Mouse (Mus musculus) gonadal fat pad, adult 2 months (tissue): ENCODE data around the gene Xrcc5. TPM values are rescaled to one million over a fixed set of nuclear protein-coding genes. Genes with fewer than 3 reads are reported as not detected.

Experiments used
- DNase-seq: peaks from one replicate; pipeline ENCODE4 v3.0.0-alpha.2; 2012; ENCODE audit warnings: low read depth
- polyA plus RNA-seq: library from polyadenylated mRNA; depleted of rRNA; stranded (reverse); fragments of >200 nt; gene quantifications from 2 replicates; pipeline ENCODE4 v1.2.3, GENCODE M21; 2012

The Xrcc5 gene
- polyA plus RNA-seq, 1 experiment, result 4.5 TPM

GRCm38 (mm10) chr1:72315447-72315846 lies 8.2 kb downstream of the Xrcc5 start:
- DNase-seq, result no peak

GRCm38 (mm10) chr1:72316409-72316808 lies 9.2 kb downstream of the Xrcc5 start:
- no peak for DNase-seq

- no peak for DNase-seq
These were observed 9.7 kb downstream of the Xrcc5 start for GRCm38 (mm10) chr1:72316901-72317300.

GRCm38 (mm10) chr1:72320759-72321158 lies 13.5 kb downstream of the Xrcc5 start:
- no peak for DNase-seq

GRCm38 (mm10) chr1:72323248-72323647 lies 16.0 kb downstream of the Xrcc5 start:
- no peak for DNase-seq

GRCm38 (mm10) chr1:72326162-72326821 lies 19.1 kb downstream of the Xrcc5 start:
- no peak for DNase-seq

GRCm38 (mm10) chr1:72334807-72335206 lies 27.6 kb downstream of the Xrcc5 start:
- peak; percentile 52 for DNase-seq

- no peak for DNase-seq
These were observed 29.6 kb downstream of the Xrcc5 start for GRCm38 (mm10) chr1:72336780-72337179.

GRCm38 (mm10) chr1:72338341-72338740 lies 31.1 kb downstream of the Xrcc5 start:
- DNase-seq, result no peak

- DNase-seq, result no peak
These were observed 40.7 kb downstream of the Xrcc5 start for GRCm38 (mm10) chr1:72347873-72348272.

- DNase-seq, result no peak
These were observed 47.6 kb downstream of the Xrcc5 start for GRCm38 (mm10) chr1:72354856-72355255.

- DNase-seq, result no peak
These were observed 51.0 kb downstream of the Xrcc5 start for GRCm38 (mm10) chr1:72358216-72358615.

- DNase-seq, result no peak
These were observed 52.2 kb downstream of the Xrcc5 start for GRCm38 (mm10) chr1:72359462-72359861.

- no peak for DNase-seq
These were observed 53.6 kb downstream of the Xrcc5 start for GRCm38 (mm10) chr1:72360809-72361208.

GRCm38 (mm10) chr1:72364661-72365060 lies 57.4 kb downstream of the Xrcc5 start:
- DNase-seq, result no peak

- no peak for DNase-seq
These were observed 65.3 kb downstream of the Xrcc5 start for GRCm38 (mm10) chr1:72372512-72372911.

- no peak for DNase-seq
These were observed 65.7 kb downstream of the Xrcc5 start for GRCm38 (mm10) chr1:72372913-72373312.

GRCm38 (mm10) chr1:72373648-72374047 lies 66.4 kb downstream of the Xrcc5 start:
- DNase-seq, result no peak

GRCm38 (mm10) chr1:72374049-72374448 lies 66.8 kb downstream of the Xrcc5 start:
- no peak for DNase-seq

GRCm38 (mm10) chr1:72378151-72378550 lies 70.9 kb downstream of the Xrcc5 start:
- no peak for DNase-seq

GRCm38 (mm10) chr1:72379752-72380353 lies 72.6 kb downstream of the Xrcc5 start:
- peak; percentile 51 for DNase-seq

GRCm38 (mm10) chr1:72380544-72380943 lies 73.3 kb downstream of the Xrcc5 start:
- no peak for DNase-seq

- DNase-seq, result peak; percentile 31
These were observed 75.8 kb downstream of the Xrcc5 start for GRCm38 (mm10) chr1:72383056-72383455.

GRCm38 (mm10) chr1:72383651-72384050 lies 76.4 kb downstream of the Xrcc5 start:
- DNase-seq, result no peak
